In genomic region chr17:78405336-78405735, GRCm38 (mm10) we compare ENCODE assay signal across 16 mouse cellular contexts. TPM values are rescaled to one million over a fixed set of nuclear protein-coding genes. Genes with fewer than 3 reads are reported as not detected.
A peak's percentile ranks its signal among the peaks of the same experiment; 100 is the strongest.
DNase-seq lines count a peak whose midpoint lies in the region; ATAC-seq and TF ChIP-seq lines count a peak whose summit lies in the region.
"Had no signal": no experiment of that assay in that cellular context is flagged by ENCODE, and none has a peak within 500 bp of the region (broad histone marks: within the 10 kb centered on the region; RNA-seq: fewer than 3 reads in every experiment).

No protein-coding gene starts in this region.

- 36% methylated on average over 3 of the region's 3 CpGs for WGBS in liver, adult 2 months
- 77% methylated on average over 3 of the region's 3 CpGs for WGBS in liver, embryonic 12.5 days (ENCODE audit: insufficient replicate concordance)

- peaks cover 36% of the 10 kb centered on the region for H3K4me1 ChIP-seq in liver, adult 2 months (ENCODE audit: control insufficient read depth, insufficient read depth, low read length)
- peaks cover 42% of the 10 kb centered on the region for H3K4me1 ChIP-seq in liver, embryonic 12.5 days
- H3K4me1 ChIP-seq in brown adipose tissue, adult 24 weeks (ENCODE audit: control insufficient read depth, insufficient read depth, insufficient read length, low read length), result peaks cover 58% of the 10 kb centered on the region
- H3K4me1 ChIP-seq: midbrain, embryonic 15.5 days had no signal

- H3K4me3 ChIP-seq in liver, adult 2 months (ENCODE audit: insufficient read depth, low read depth, low read length), result no peak overlapping the region
- no peak overlapping the region for H3K4me3 ChIP-seq in liver, embryonic 12.5 days
- no peak overlapping the region for H3K4me3 ChIP-seq in brown adipose tissue, adult 24 weeks (ENCODE audit: insufficient read depth, low read depth, low read length)
- H3K4me3 ChIP-seq: kidney, embryonic 15.5 days; midbrain, embryonic 15.5 days; neural tube, embryonic 12.5 days had no signal

- no peaks in the 10 kb centered on the region for H3K9me3 ChIP-seq in liver, embryonic 12.5 days (replicated peaks)
- H3K9me3 ChIP-seq: G1E; kidney, embryonic 15.5 days; midbrain, embryonic 15.5 days; neural tube, embryonic 12.5 days had no signal

- no peak overlapping the region for H3K9ac ChIP-seq in liver, adult 2 months (ENCODE audit: low read depth, low read length)
- H3K9ac ChIP-seq in liver, embryonic 12.5 days, result no peak overlapping the region
- H3K9ac ChIP-seq: kidney, embryonic 15.5 days; midbrain, embryonic 15.5 days; neural tube, embryonic 12.5 days had no signal

- TF ChIP-seq POLR2A in liver, adult 2 months (IDR thresholded peaks at IDR 0.05; ENCODE audit: extremely low read depth, insufficient read depth, low read length), result no peak

- no peak for TF ChIP-seq CTCF in liver, adult 2 months (IDR thresholded peaks at IDR 0.05; ENCODE audit: low read depth, low read length)

- no peak overlapping the region for H3K4me2 ChIP-seq in liver, embryonic 12.5 days
- H3K4me2 ChIP-seq: heart, embryonic 11.5 days; kidney, embryonic 15.5 days; midbrain, embryonic 15.5 days; neural tube, embryonic 12.5 days had no signal

- peaks cover 9% of the 10 kb centered on the region for H3K36me3 ChIP-seq in liver, adult 2 months (ENCODE audit: control insufficient read depth, insufficient read depth, low read length)
- H3K36me3 ChIP-seq in liver, embryonic 12.5 days, result peaks cover 64% of the 10 kb centered on the region

- H3K27ac ChIP-seq in liver, adult 2 months (replicated peaks; ENCODE audit: insufficient read depth, low read depth, low read length), result no peak overlapping the region
- H3K27ac ChIP-seq in liver, embryonic 12.5 days, result no peak overlapping the region
- H3K27ac ChIP-seq in brown adipose tissue, adult 24 weeks (replicated peaks; ENCODE audit: low read depth, low read length), result peak overlapping the region; percentile 0
- H3K27ac ChIP-seq: kidney, embryonic 15.5 days; midbrain, embryonic 15.5 days; neural tube, embryonic 12.5 days had no signal

- no peaks in the 10 kb centered on the region for H3K27me3 ChIP-seq in liver, adult 2 months (ENCODE audit: control insufficient read depth, insufficient read depth, low read length)
- H3K27me3 ChIP-seq in liver, embryonic 12.5 days (replicated peaks), result no peaks in the 10 kb centered on the region
- H3K27me3 ChIP-seq: kidney, embryonic 15.5 days; midbrain, embryonic 15.5 days; neural tube, embryonic 12.5 days had no signal

- no peak for ATAC-seq in liver, embryonic 12.5 days
- ATAC-seq: forebrain, embryonic 14.5 days; midbrain, embryonic 15.5 days had no signal

- H3K79me2 ChIP-seq in liver, adult 2 months (ENCODE audit: control insufficient read depth, insufficient read depth, low read length), result peaks cover 5% of the 10 kb centered on the region; the same call in 1 of the 2 replicates

- peak; percentile 67 for DNase-seq in liver, adult 2 months (ENCODE audit: extremely low read depth, low read depth, low spot score)
- DNase-seq in cerebellum, adult 9-10 months, result peak; percentile 96
- DNase-seq in gastrocnemius, postnatal 25 days, result peak; percentile 28
- no peak for DNase-seq in thymus, adult 18-20 months
- DNase-seq in natural killer cell, adult 2 months (ENCODE audit: low spot score in 2 of 2), result no peak
- DNase-seq in layer of hippocampus, postnatal 36 days, result no peak
- DNase-seq: heart, postnatal 36 days; thymus, adult 2 months had no signal

RNA-seq across cellular contexts. Expression of gene Fez2, which starts 12.6 kb away (rescaled TPM):
- total RNA-seq in liver, adult 2 months (2014; rRNA removed), result 27.9 and 28.9 TPM in 2 replicates
- 18.2 and 18.8 TPM in 2 replicates for polyA plus RNA-seq in liver, adult 2 months (2012; rRNA removed)
- 24.0 and 24.9 TPM in 2 replicates for polyA plus RNA-seq in liver, embryonic 12.5 days (2016; fragmentation: Nextera tagmentation; extraction: Ambion mirVana)
- polyA plus RNA-seq in brown adipose tissue, adult 24 weeks (2012; ENCODE audit: insufficient read depth, insufficient read length, missing spikeins), result 42.9 and 53.3 TPM in 2 replicates
- total RNA-seq in gastrocnemius, postnatal 25 days (2021), result 10 to 100 TPM; 52.0 to 62.7 TPM
- total RNA-seq in layer of hippocampus, postnatal 36 days (2021), result 10 to 100 TPM; 30.0 to 30.3 TPM

Comparison
In these comparisons a context has a peak if more than half of its experiments do, and no peak if none do; other contexts are left out.
1. DNase-seq: peak in liver, adult 2 months (single experiment), cerebellum, adult 9-10 months (single experiment) and gastrocnemius, postnatal 25 days (single experiment); none in thymus, adult 18-20 months (0 of 2), natural killer cell, adult 2 months (0 of 2) and layer of hippocampus, postnatal 36 days (0 of 2).